Mouse (Mus musculus) bone marrow macrophage, adult 2 months (primary cell): ENCODE measurements around the gene Thada.

Experiments
- CTCF ChIP-seq: IDR thresholded peaks from 2 replicates; pipeline ENCODE4 v1.5.1; 2012; ENCODE audit warnings: low read depth, mild to moderate bottlenecking, low read length, moderate library complexity
- POLR2A ChIP-seq: IDR thresholded peaks from 2 replicates; pipeline ENCODE4 v1.6.1; 2012; ENCODE audit warnings: mild to moderate bottlenecking, low read depth, low read length, borderline replicate concordance

GRCm38 (mm10) chr17:84474312-84474711 lies 8.3 kb upstream of the Thada start:
- TF ChIP-seq POLR2A (no peak), CTCF (no peak)
